Mouse (Mus musculus) embryonic facial prominence, embryonic 12.5 days (tissue): ENCODE results near the gene Cd33. TPM values are rescaled to one million over a fixed set of nuclear protein-coding genes. Genes with fewer than 3 reads are reported as not detected.
A peak's percentile ranks its signal among the peaks of the same experiment; 100 is the strongest.

Experiments used
- ATAC-seq: fragments of 200-750 bp; cut with Nextera tagmentation; 2 replicates; pipeline ENCODE4 v1.8.0; 2017; ENCODE audit not compliant: insufficient number of reproducible peaks, insufficient read depth, low FRiP score, low TSS enrichment
- H3K27ac ChIP-seq: fragments of 300-500 bp; sonication (generic); 2 replicates; pipeline ENCODE4 v1.5.1; 2016; ENCODE audit warnings: mild to moderate bottlenecking
- H3K27me3 ChIP-seq: fragments of 300-500 bp; sonication (generic); 2 replicates; pipeline ENCODE4 v1.6.1; 2016; ENCODE audit warnings: mild to moderate bottlenecking, moderate library complexity
- H3K36me3 ChIP-seq: fragments of 300-500 bp; sonication (generic); 2 replicates; pipeline ENCODE4 v1.6.1; 2016; ENCODE audit warnings: mild to moderate bottlenecking
- H3K4me1 ChIP-seq: fragments of 300-500 bp; sonication (generic); 2 replicates; pipeline ENCODE4 v1.6.1; 2016
- H3K4me2 ChIP-seq: fragments of 300-500 bp; sonication (generic); replicated peaks from 2 replicates; pipeline ENCODE4 v1.6.1; 2016; ENCODE audit warnings: mild to moderate bottlenecking, moderate library complexity
- H3K4me3 ChIP-seq: fragments of 300-500 bp; sonication (generic); 2 replicates; pipeline ENCODE4 v1.5.1; 2016; ENCODE audit warnings: mild to moderate bottlenecking
- H3K9ac ChIP-seq: fragments of 300-500 bp; sonication (generic); 2 replicates; pipeline ENCODE4 v1.6.1; 2016; ENCODE audit warnings: mild to moderate bottlenecking, moderate library complexity
- H3K9me3 ChIP-seq: fragments of 300-500 bp; sonication (generic); 2 replicates; pipeline ENCODE4 v1.6.1; 2016; ENCODE audit warnings: mild to moderate bottlenecking, moderate library complexity
- WGBS: fragments of 180-500 bp; shearing (Covaris S2); methylation state at CpG from one replicate; pipeline ENCODE4 v1.1.7; 2016; 5-methylcytosine and 5-hydroxymethylcytosine counted together
- polyA plus RNA-seq: library from polyadenylated mRNA; unstranded; fragments of >200 nt; fragmentation: Nextera tagmentation; extraction: Ambion mirVana; gene quantifications from 2 replicates; pipeline ENCODE4 v1.2.1, GENCODE M21; 2016

Cd33 gene
- polyA plus RNA-seq, result 0.66 and 1.1 TPM in 2 replicates

DNA sequence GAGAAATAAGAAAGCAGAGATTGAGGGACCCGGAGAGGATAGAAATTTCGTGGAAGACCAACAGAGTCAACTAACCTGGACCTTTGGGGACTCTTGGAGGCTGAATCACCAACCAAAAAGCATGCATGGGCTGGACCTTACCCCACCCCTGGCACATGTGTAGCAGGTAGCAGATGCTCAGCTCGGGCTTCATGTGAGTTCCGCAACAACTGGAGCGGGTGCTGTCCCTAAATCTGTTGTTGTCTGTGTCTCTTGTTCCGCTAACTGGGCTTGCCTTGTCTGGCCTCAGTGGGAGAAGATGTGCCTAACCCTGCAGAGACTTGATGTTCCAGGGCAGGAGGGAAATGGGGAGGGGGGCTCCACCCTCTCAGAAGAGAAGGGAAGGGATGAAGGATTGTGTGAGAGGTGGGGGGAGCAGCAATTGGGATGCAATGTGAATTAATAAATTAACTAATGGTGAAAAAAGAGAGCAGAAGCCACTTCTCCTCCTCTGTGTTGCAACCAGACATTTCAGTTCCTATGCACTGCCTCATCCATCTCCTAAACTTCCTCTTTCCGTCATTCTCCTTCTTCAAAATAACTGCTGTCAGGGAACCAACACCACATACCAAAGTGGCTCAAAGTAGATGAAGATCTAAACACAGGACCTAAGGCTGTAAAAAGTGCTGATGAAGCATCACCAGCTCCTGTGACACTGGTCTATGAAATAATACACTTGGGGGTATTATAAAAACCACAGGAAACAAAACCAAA is at the start of gene Cd33:
Gene Cd33, minus strand, starts transcription at position 204 of the 753 bp plus-strand sequence.
- Histone ChIP-seq H3K27me3 (no peaks in the 10 kb centered on the region), H3K9me3 (no peaks in the 10 kb centered on the region), H3K4me3 (no peak within 1 kb of the TSS), H3K36me3 (no peaks in the 10 kb centered on the region), H3K4me1 (no peaks in the 10 kb centered on the region), H3K9ac (no peak within 1 kb of the TSS), H3K4me2 (no peak within 1 kb of the TSS), H3K27ac (no peak within 1 kb of the TSS)
- 84% methylated on average over 7 of the region's 7 CpGs for WGBS
- no peak for ATAC-seq

DNA sequence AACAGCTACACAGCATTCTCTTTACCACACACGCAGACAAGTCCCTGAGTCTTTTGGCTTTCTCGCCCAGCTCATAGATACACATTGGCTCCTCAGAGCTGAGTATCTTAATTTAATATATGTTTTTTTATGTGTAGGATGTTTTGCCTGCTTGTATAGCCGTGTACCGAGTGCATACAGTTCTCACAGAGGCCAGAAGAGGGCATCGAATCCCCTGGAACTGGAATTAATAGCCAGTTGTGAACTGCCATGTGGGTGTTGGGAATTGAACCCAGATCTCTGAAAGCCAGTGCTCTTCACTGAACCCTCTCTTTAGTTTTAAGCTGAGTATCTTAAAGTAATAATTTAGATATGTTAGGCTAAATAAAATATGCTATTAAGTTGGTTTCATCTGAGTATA is 40.6 kb upstream of the Cd33 start:
- H3K4me3 ChIP-seq, result no peak overlapping the region
- ATAC-seq, result no peak
- H3K4me1 ChIP-seq, result peaks cover 8% of the 10 kb centered on the region; the same call in 1 of the 2 replicates
- H3K27ac ChIP-seq, result no peak overlapping the region
- H3K4me2 ChIP-seq, result no peak overlapping the region
- H3K9me3 ChIP-seq, result no peaks in the 10 kb centered on the region
- H3K36me3 ChIP-seq, result peaks cover 59% of the 10 kb centered on the region
- no peak overlapping the region for H3K9ac ChIP-seq
- WGBS, result 91% methylated on average over 5 of the region's 5 CpGs
- H3K27me3 ChIP-seq, result no peaks in the 10 kb centered on the region

DNA sequence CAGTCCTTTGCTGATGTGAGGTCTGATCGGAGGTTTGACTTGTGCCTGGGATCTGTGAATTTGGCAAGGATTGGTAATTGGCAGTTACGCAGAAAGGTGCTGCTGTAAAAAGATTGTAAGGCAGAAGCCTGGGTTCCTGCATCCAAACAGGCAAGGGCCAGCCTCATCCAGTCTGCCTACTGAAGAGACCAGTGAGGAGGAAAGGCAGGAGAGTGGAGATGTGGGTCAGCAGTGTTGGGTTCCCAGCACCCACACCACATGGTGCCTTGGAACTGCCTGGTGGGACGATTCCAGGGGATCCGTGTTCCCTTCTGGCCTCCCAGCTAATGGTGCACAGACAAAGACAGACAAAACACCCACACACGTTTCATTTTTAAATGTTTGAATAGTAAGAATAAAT is 36.3 kb upstream of the Cd33 start:
- 67% methylated on average over 5 of the region's 5 CpGs for WGBS
- Histone ChIP-seq H3K9me3 (no peaks in the 10 kb centered on the region), H3K27ac (no peak overlapping the region), H3K27me3 (no peaks in the 10 kb centered on the region), H3K4me2 (peak overlapping the region; percentile 62), H3K36me3 (peaks cover 16% of the 10 kb centered on the region), H3K9ac (peak overlapping the region; percentile 72), H3K4me3 (peak overlapping the region; percentile 73), H3K4me1 (peaks cover 8% of the 10 kb centered on the region; the same call in 1 of the 2 replicates)
- no peak for ATAC-seq

DNA sequence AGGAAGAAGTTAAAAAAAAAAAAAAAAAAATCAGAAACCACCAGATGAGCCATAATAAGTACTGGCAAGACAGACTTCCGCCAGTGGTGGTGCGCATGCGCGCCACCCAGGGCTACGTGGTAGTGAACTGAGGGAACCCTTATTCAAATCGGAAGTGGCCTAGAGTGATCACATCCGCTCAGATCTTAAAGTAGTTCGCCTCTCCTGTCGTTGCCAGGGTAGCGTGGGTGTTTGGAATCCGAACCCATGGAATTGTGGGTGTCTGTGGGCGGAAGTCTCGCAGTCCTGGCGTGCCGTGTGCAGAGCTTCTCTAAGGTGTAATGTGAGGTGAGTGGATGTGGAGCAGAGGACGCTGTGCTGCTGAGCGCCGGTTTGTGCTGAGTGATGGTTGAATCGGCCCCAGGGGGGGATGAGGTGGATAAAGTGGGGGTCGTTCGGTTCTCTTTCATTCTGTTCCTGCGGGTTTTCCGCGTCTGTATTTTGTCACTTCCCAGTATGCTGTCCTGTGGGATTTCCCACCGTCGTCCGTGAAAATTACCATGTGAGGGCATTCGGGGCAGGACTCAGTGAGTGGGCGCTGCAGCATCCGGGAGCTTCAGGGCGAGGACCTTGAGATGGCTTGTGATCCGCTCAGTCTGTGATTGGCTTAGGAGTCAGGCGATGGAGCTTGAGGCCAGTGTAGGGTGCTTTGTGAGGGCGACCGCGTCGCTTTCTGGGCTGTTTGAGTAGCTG is 35.4 kb upstream of the Cd33 start, which contains the start of gene Zfp719:
Gene Zfp719, plus strand, starts transcription at position 171 of the 732 bp plus-strand sequence.
- Histone ChIP-seq H3K9me3 (no peaks in the 10 kb centered on the region), H3K9ac (peak within 1 kb of the TSS; percentile 72), H3K27me3 (no peaks in the 10 kb centered on the region), H3K4me2 (peak within 1 kb of the TSS; percentile 62), H3K36me3 (peaks cover 14% of the 10 kb centered on the region), H3K4me3 (peak within 1 kb of the TSS; percentile 73), H3K27ac (peak within 1 kb of the TSS; percentile 89), H3K4me1 (peaks cover 8% of the 10 kb centered on the region; the same call in 1 of the 2 replicates)
- WGBS, result under 1% methylated on average over 37 of the region's 37 CpGs
- ATAC-seq, result peak; percentile 97

DNA sequence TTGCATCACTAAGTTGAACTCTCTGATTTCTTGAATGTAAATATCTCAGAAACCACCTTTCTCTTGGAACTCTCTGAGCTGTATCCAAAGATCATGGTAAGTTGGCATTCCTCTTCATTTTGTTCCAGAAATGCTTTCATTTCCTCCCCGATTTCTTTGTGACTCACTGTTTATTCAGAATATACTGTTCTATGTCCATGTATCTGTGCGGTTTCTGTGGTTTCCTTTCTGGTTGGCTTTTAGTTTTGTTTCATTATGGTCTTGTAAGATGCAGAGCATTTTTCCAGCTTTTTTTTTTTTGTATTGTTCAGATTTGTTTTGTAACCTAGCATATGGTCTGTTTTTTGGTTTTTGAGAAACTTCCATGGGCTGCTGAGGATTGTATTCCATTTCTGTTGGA is 27.0 kb upstream of the Cd33 start:
- H3K4me2 ChIP-seq, result no peak overlapping the region
- H3K4me1 ChIP-seq, result no peaks in the 10 kb centered on the region
- no peak overlapping the region for H3K4me3 ChIP-seq
- no peaks in the 10 kb centered on the region for H3K9me3 ChIP-seq
- H3K36me3 ChIP-seq, result peaks cover 69% of the 10 kb centered on the region
- H3K9ac ChIP-seq, result no peak overlapping the region
- no peak overlapping the region for H3K27ac ChIP-seq
- H3K27me3 ChIP-seq, result no peaks in the 10 kb centered on the region
- WGBS, result 90% methylated on average over 2 of the region's 2 CpGs
- no peak for ATAC-seq

DNA sequence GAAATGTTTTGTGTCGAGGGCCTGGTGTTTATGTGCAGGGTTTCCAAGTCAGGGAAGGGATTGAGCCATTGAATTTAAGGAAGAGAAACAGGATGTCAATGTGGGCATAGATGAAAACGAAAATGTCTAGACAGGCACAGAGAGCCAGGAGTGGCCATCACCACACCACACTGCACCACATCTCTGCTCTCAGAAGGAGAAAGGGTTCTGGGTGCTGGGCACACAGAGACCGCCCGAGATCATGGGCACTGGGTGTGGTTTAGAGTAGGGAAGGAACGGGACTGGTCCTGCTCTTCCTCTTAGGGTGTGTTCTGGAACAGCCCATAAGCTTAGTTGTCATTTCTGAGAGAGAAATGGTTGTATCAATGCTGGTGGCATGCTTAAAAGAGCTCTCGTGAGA is 19.1 kb upstream of the Cd33 start:
- Histone ChIP-seq H3K9ac (peak overlapping the region; percentile 73), H3K27ac (0 out of 2 replicates have a peak overlapping the region, but pooled peaks have one; percentile 23), H3K9me3 (no peaks in the 10 kb centered on the region), H3K4me1 (peaks cover 15% of the 10 kb centered on the region), H3K4me3 (peak overlapping the region; percentile 80), H3K27me3 (no peaks in the 10 kb centered on the region), H3K4me2 (peak overlapping the region; percentile 70), H3K36me3 (peaks cover 28% of the 10 kb centered on the region)
- WGBS, result 55% methylated on average over 6 of the region's 6 CpGs
- ATAC-seq, result no peak

DNA sequence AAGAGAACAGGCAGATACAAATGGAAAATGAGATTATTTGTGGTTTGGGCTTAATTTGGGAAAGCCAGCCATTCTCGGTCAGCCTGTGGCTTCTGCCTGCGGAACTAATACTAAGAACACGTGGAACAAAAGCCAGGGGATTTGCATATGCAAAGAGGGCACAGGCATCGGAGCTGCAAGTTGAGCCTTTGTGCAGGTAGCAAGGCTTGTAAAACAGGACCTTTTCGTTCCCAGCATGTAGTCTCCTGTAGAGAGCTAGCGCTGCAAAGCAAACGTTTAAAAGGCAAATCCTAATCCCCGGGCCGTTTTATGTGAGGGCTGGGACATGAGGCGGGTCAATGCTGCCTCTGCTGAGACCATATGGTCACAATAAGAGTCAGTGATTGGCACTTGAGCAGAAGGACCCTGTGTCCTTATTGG is 18.4 kb upstream of the Cd33 start:
- no peaks in the 10 kb centered on the region for H3K9me3 ChIP-seq
- H3K27me3 ChIP-seq, result no peaks in the 10 kb centered on the region
- 0% methylated on average over 10 of the region's 10 CpGs for WGBS
- H3K9ac ChIP-seq, result peak overlapping the region; percentile 73
- H3K4me1 ChIP-seq, result peaks cover 15% of the 10 kb centered on the region
- H3K27ac ChIP-seq, result peak overlapping the region; percentile 91
- peak overlapping the region; percentile 80 for H3K4me3 ChIP-seq
- no peak for ATAC-seq
- H3K4me2 ChIP-seq, result peak overlapping the region; percentile 70
- peaks cover 25% of the 10 kb centered on the region for H3K36me3 ChIP-seq

DNA sequence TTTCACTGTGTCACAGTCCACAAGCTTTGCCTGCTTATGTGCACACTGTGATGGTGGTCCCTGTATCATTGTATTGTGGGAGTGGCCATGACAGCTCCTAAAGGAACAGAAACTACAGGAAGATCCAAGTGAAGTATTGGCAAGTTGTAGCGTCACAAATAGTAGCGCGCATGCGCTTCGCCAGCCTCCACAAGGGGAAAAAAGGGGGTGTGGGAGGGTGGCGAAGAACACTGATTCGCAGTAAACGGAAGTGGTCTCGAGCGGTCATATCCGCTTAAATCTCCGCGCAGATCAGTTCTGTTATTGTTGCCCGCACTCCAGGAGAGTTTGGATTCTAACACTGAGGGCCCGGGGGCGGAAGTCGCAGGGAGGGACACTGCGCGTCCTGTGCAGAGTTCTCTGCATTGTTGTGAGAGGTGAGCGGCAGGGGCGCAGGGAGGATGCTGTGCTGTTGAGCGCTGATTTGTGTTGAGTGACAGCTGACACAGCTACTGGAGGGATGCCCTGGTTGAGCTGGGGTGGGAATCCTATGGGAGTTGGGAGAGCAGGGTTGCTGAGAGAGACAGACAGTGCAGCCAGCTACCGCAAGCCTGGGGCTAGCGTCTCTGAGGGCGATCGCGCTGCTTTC is 17.9 kb upstream of the Cd33 start, which contains the start of gene Zfp658:
Gene Zfp658, plus strand, starts transcription at position 251 of the 628 bp plus-strand sequence.
- peak within 1 kb of the TSS; percentile 80 for H3K4me3 ChIP-seq
- H3K36me3 ChIP-seq, result peaks cover 20% of the 10 kb centered on the region
- peak; percentile 86 for ATAC-seq
- H3K9ac ChIP-seq, result peak within 1 kb of the TSS; percentile 73
- peaks cover 15% of the 10 kb centered on the region for H3K4me1 ChIP-seq
- peak within 1 kb of the TSS; percentile 70 for H3K4me2 ChIP-seq
- no peaks in the 10 kb centered on the region for H3K9me3 ChIP-seq
- no peaks in the 10 kb centered on the region for H3K27me3 ChIP-seq
- under 1% methylated on average over 27 of the region's 27 CpGs for WGBS
- peak within 1 kb of the TSS; percentile 91 for H3K27ac ChIP-seq

DNA sequence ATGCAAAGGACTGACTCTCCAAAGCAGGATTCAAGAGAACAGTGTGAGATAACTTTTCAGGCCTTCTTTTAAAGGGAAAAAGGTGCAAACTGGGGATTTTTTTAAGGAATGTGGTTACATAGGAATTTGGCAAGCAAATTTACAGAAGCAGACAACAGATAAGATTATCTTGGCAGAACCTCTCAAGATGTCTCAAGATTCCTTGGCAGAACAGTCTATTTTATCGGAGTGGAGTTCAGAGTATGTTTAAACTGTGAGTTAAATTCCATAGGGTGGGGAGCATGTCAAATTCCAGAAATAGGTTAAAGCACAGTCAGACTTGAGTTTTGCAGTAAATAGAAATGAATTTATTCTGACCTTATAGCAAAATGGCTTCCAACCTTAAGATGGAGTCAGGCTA is 12.7 kb upstream of the Cd33 start:
- H3K27ac ChIP-seq, result no peak overlapping the region
- H3K4me2 ChIP-seq, result no peak overlapping the region
- 82% methylated on average over 1 of the region's 1 CpGs for WGBS
- H3K27me3 ChIP-seq, result no peaks in the 10 kb centered on the region
- no peaks in the 10 kb centered on the region for H3K4me1 ChIP-seq
- H3K36me3 ChIP-seq, result no peaks in the 10 kb centered on the region
- H3K4me3 ChIP-seq, result no peak overlapping the region
- H3K9ac ChIP-seq, result no peak overlapping the region
- no peaks in the 10 kb centered on the region for H3K9me3 ChIP-seq
- no peak for ATAC-seq

DNA sequence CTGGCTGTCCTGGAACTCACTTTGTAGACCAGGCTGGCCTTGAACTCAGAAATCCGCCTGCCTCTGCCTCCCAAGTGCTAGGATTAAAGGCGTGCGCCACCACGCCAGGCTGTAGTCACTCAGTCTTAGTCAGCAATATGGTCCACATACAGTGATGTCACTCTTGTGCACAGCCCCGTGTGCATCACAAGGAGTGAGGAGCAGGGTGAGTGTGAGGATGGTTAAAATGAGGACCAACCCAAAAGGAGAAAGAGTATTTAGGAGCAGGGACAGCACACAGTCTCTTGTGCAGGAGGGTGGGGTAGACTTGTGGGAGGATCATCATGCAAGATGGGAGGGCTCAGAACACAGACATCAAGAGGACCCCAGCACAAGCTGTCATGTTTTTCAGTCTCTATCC is 11.1 kb upstream of the Cd33 start:
- H3K9ac ChIP-seq, result no peak overlapping the region
- H3K27me3 ChIP-seq, result no peaks in the 10 kb centered on the region
- H3K9me3 ChIP-seq, result no peaks in the 10 kb centered on the region
- no peaks in the 10 kb centered on the region for H3K36me3 ChIP-seq
- no peak overlapping the region for H3K4me3 ChIP-seq
- WGBS, result 85% methylated on average over 5 of the region's 5 CpGs
- no peak overlapping the region for H3K27ac ChIP-seq
- no peak overlapping the region for H3K4me2 ChIP-seq
- ATAC-seq, result no peak
- H3K4me1 ChIP-seq, result no peaks in the 10 kb centered on the region

DNA sequence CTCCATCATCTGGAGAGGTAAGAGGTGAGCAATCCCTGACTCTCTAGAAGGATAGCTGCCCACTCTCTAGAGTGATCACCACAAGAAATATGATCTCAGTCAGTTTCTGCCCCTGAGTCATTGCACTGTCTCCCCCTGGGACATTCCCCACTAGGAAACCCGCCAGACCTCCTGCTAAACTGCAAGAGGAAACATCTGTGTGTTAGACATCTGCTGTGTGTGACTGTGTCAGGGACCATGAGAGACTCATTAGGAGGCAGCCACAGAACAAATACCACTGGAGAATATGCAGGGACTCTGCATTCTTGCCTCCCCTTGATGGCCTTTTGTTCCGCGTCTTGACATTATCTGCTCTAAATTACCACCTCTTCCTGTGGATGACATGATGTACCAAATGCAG is 10.3 kb upstream of the Cd33 start:
- no peak overlapping the region for H3K9ac ChIP-seq
- H3K36me3 ChIP-seq, result no peaks in the 10 kb centered on the region
- WGBS, result 25% methylated on average over 3 of the region's 3 CpGs
- no peak for ATAC-seq
- no peaks in the 10 kb centered on the region for H3K9me3 ChIP-seq
- H3K4me1 ChIP-seq, result no peaks in the 10 kb centered on the region
- H3K27me3 ChIP-seq, result no peaks in the 10 kb centered on the region
- H3K4me3 ChIP-seq, result no peak overlapping the region
- no peak overlapping the region for H3K27ac ChIP-seq
- no peak overlapping the region for H3K4me2 ChIP-seq
